14 mouse cellular contexts compared by ENCODE assay signal in genomic region chr11:96325747-96326212, GRCm38 (mm10). TPM values are rescaled to one million over a fixed set of nuclear protein-coding genes. Genes with fewer than 3 reads are reported as not detected.
DNase-seq lines count a peak whose midpoint lies in the region; ATAC-seq and TF ChIP-seq lines count a peak whose summit lies in the region.
"Had no signal": no experiment of that assay in that cellular context is flagged by ENCODE, and none has a peak within 500 bp of the region (broad histone marks: within the 10 kb centered on the region; RNA-seq: fewer than 3 reads in every experiment).

No protein-coding gene starts in this region.

- TF ChIP-seq EP300 in liver, postnatal 0 days (IDR thresholded peaks at IDR 0.05; ENCODE audit: low read depth) = no peak

- peak overlapping the region; percentile 22 for H3K4me3 ChIP-seq in liver, embryonic 11.5 days (ENCODE audit: low read depth, low read length)
- no peak overlapping the region for H3K4me3 ChIP-seq in liver, postnatal 0 days (ENCODE audit: low read depth, low read length)
- H3K4me3 ChIP-seq in hindbrain, embryonic 10.5 days = peak overlapping the region; percentile 42
- peak overlapping the region; percentile 29 for H3K4me3 ChIP-seq in intestine, embryonic 15.5 days (replicated peaks)
- H3K4me3 ChIP-seq in small intestine, adult 2 months (ENCODE audit: low read depth, low read length) = peak overlapping the region; percentile 14
- H3K4me3 ChIP-seq: forebrain, embryonic 12.5 days; layer of hippocampus, adult 2 months; liver, embryonic 15.5 days; myocyte had no signal

- no peak for TF ChIP-seq CTCF in liver, postnatal 0 days (IDR thresholded peaks at IDR 0.05; ENCODE audit: low read depth)
- no peak for TF ChIP-seq CTCF in small intestine, adult 2 months (IDR thresholded peaks at IDR 0.05; ENCODE audit: extremely low read depth, insufficient read length, insufficient replicate concordance, low read depth, low read length)

- H3K4me2 ChIP-seq in liver, embryonic 11.5 days = peak overlapping the region; percentile 52
- H3K4me2 ChIP-seq in liver, postnatal 0 days (ENCODE audit: low read depth, low read length) = no peak overlapping the region
- peak overlapping the region; percentile 81 for H3K4me2 ChIP-seq in intestine, embryonic 15.5 days (replicated peaks)
- H3K4me2 ChIP-seq: forebrain, embryonic 12.5 days; liver, embryonic 15.5 days had no signal

- H3K27ac ChIP-seq in liver, embryonic 11.5 days (ENCODE audit: low read depth, low read length) = peak overlapping the region; percentile 10
- no peak overlapping the region for H3K27ac ChIP-seq in liver, postnatal 0 days (ENCODE audit: low read depth)
- H3K27ac ChIP-seq in hindbrain, embryonic 10.5 days = peak overlapping the region; percentile 80
- H3K27ac ChIP-seq in intestine, embryonic 15.5 days = peak overlapping the region; percentile 89
- peak overlapping the region; percentile 2; the same call in 1 of the 2 replicates for H3K27ac ChIP-seq in small intestine, adult 2 months (ENCODE audit: insufficient read depth, low read depth, low read length)
- H3K27ac ChIP-seq: forebrain, embryonic 12.5 days; layer of hippocampus, adult 2 months; liver, embryonic 15.5 days had no signal

- TF ChIP-seq POLR2A in small intestine, adult 2 months (IDR thresholded peaks at IDR 0.05; ENCODE audit: low read depth, low read length) = no peak

- ATAC-seq in liver, embryonic 11.5 days (replicated peaks; ENCODE audit: low FRiP score) = no peak
- no peak for ATAC-seq in liver, postnatal 0 days
- no peak for ATAC-seq in intestine, embryonic 15.5 days

- H3K9me3 ChIP-seq in liver, embryonic 11.5 days (ENCODE audit: control insufficient read depth, low read length) = no peaks in the 10 kb centered on the region
- H3K9me3 ChIP-seq in liver, postnatal 0 days (ENCODE audit: low read length) = no peaks in the 10 kb centered on the region
- no peaks in the 10 kb centered on the region for H3K9me3 ChIP-seq in hindbrain, embryonic 10.5 days
- H3K9me3 ChIP-seq in intestine, embryonic 15.5 days = no peaks in the 10 kb centered on the region
- H3K9me3 ChIP-seq: forebrain, embryonic 12.5 days; liver, embryonic 15.5 days had no signal

- H3K4me1 ChIP-seq in liver, embryonic 11.5 days (replicated peaks; ENCODE audit: control insufficient read depth, insufficient read depth, low read length) = peaks cover 4% of the 10 kb centered on the region; the same call in 1 of the 2 replicates
- no peaks in the 10 kb centered on the region for H3K4me1 ChIP-seq in liver, postnatal 0 days (ENCODE audit: insufficient read depth)
- H3K4me1 ChIP-seq in hindbrain, embryonic 10.5 days (replicated peaks) = no peaks in the 10 kb centered on the region
- peaks cover 23% of the 10 kb centered on the region for H3K4me1 ChIP-seq in intestine, embryonic 15.5 days (replicated peaks)
- no peaks in the 10 kb centered on the region for H3K4me1 ChIP-seq in small intestine, adult 2 months (ENCODE audit: control insufficient read depth, insufficient read depth, insufficient read length, low read length)
- H3K4me1 ChIP-seq: forebrain, embryonic 12.5 days; liver, embryonic 15.5 days had no signal

- WGBS in liver, embryonic 11.5 days = 30% methylated on average over 22 of the region's 22 CpGs
- 50% methylated on average over 22 of the region's 22 CpGs for WGBS in liver, postnatal 0 days (ENCODE audit: insufficient replicate concordance)
- 2% methylated on average over 22 of the region's 22 CpGs for WGBS in hindbrain, embryonic 10.5 days
- WGBS in intestine, embryonic 15.5 days = 18% methylated on average over 22 of the region's 22 CpGs
- 40% methylated on average over 22 of the region's 22 CpGs for WGBS in small intestine, adult 2 months

- H3K27me3 ChIP-seq in liver, embryonic 11.5 days (replicated peaks; ENCODE audit: control insufficient read depth, insufficient read depth, low read length) = peaks cover 97% of the 10 kb centered on the region
- H3K27me3 ChIP-seq in liver, postnatal 0 days (ENCODE audit: insufficient read depth, low read length) = peaks cover 62% of the 10 kb centered on the region
- peaks cover 100% of the 10 kb centered on the region for H3K27me3 ChIP-seq in hindbrain, embryonic 10.5 days (ENCODE audit: insufficient read depth, poor library complexity, severe bottlenecking)
- 0 out of 2 replicates have a peak, but pooled peaks cover 2% of the 10 kb centered on the region for H3K27me3 ChIP-seq in intestine, embryonic 15.5 days (replicated peaks)
- H3K27me3 ChIP-seq in small intestine, adult 2 months (ENCODE audit: control insufficient read depth, insufficient read depth, low read length) = peaks cover 7% of the 10 kb centered on the region; the same call in 1 of the 2 replicates

- no peaks in the 10 kb centered on the region for H3K36me3 ChIP-seq in liver, embryonic 11.5 days (ENCODE audit: control insufficient read depth, insufficient read depth, low read length)
- no peaks in the 10 kb centered on the region for H3K36me3 ChIP-seq in liver, postnatal 0 days (replicated peaks; ENCODE audit: insufficient read depth, low read length)
- H3K36me3 ChIP-seq in hindbrain, embryonic 10.5 days = no peaks in the 10 kb centered on the region
- H3K36me3 ChIP-seq in intestine, embryonic 15.5 days = no peaks in the 10 kb centered on the region
- H3K36me3 ChIP-seq in small intestine, adult 2 months (ENCODE audit: control insufficient read depth, insufficient read depth, low read length) = no peaks in the 10 kb centered on the region; the same call in 1 of the 2 replicates
- H3K36me3 ChIP-seq: forebrain, embryonic 12.5 days; liver, embryonic 15.5 days had no signal

- H3K9ac ChIP-seq in liver, embryonic 11.5 days (ENCODE audit: low read depth, low read length) = peak overlapping the region; percentile 52
- no peak overlapping the region for H3K9ac ChIP-seq in liver, postnatal 0 days (replicated peaks)
- H3K9ac ChIP-seq in intestine, embryonic 15.5 days = peak overlapping the region; percentile 49
- H3K9ac ChIP-seq: forebrain, embryonic 12.5 days; liver, embryonic 15.5 days had no signal

- no peak for DNase-seq in liver, embryonic 11.5 days (ENCODE audit: low spot score)
- no peak for DNase-seq in liver, postnatal 0 days
- no peak for DNase-seq in hindbrain, embryonic 10.5 days (ENCODE audit: low spot score)
- DNase-seq in thymus, postnatal 0 days (ENCODE audit: low spot score) = no peak
- no peak for DNase-seq in urinary bladder, adult 2 months (ENCODE audit: low spot score)
- DNase-seq: cerebellum, postnatal 10 days; right cerebral cortex, postnatal 25 days; thymus, postnatal 36 days had no signal

RNA-seq across cellular contexts. Expression of gene Hoxb3, which starts 2.7 kb away (rescaled TPM):
- 0.97 and 1.3 TPM in 2 replicates for polyA plus RNA-seq in liver, embryonic 11.5 days (2014; fragmentation: Nextera tagmentation; extraction: Ambion mirVana)
- polyA plus RNA-seq in liver, postnatal 0 days (2015; fragmentation: Nextera tagmentation; extraction: Ambion mirVana) = 0.19 and 0.26 TPM in 2 replicates
- 5.3 and 9.6 TPM in 2 replicates for polyA plus RNA-seq in hindbrain, embryonic 10.5 days (2016; fragmentation: Nextera tagmentation; extraction: Ambion mirVana)
- polyA plus RNA-seq in intestine, embryonic 15.5 days (2015; fragmentation: Nextera tagmentation; extraction: Ambion mirVana) = 1.8 and 2.7 TPM in 2 replicates
- polyA plus RNA-seq in small intestine, adult 2 months (2012; rRNA removed) = 3.5 and 5.5 TPM in 2 replicates
- polyA plus RNA-seq in thymus, postnatal 0 days (2015; fragmentation: Nextera tagmentation; extraction: Ambion mirVana) = 0.18 and 0.30 TPM in 2 replicates
- 11.4 and 11.8 TPM in 2 replicates for polyA plus RNA-seq in urinary bladder, adult 2 months (2012; rRNA removed)
- polyA plus RNA-seq: forebrain, embryonic 12.5 days; myocyte had no signal

RNA-seq across cellular contexts. Expression of gene Hoxb4, which starts 7.7 kb away (rescaled TPM):
- polyA plus RNA-seq in liver, embryonic 11.5 days (2014; fragmentation: Nextera tagmentation; extraction: Ambion mirVana) = 0.71 and 1.1 TPM in 2 replicates
- polyA plus RNA-seq in liver, postnatal 0 days (2015; fragmentation: Nextera tagmentation; extraction: Ambion mirVana) = 0.22 and 0.27 TPM in 2 replicates
- 0.47 and 3.1 TPM in 2 replicates for polyA plus RNA-seq in hindbrain, embryonic 10.5 days (2016; fragmentation: Nextera tagmentation; extraction: Ambion mirVana)
- 2.8 and 3.2 TPM in 2 replicates for polyA plus RNA-seq in intestine, embryonic 15.5 days (2015; fragmentation: Nextera tagmentation; extraction: Ambion mirVana)
- 1.4 and 2.9 TPM in 2 replicates for polyA plus RNA-seq in small intestine, adult 2 months (2012; rRNA removed)
- polyA plus RNA-seq in thymus, postnatal 0 days (2015; fragmentation: Nextera tagmentation; extraction: Ambion mirVana) = 0.09 and 0.20 TPM in 2 replicates
- polyA plus RNA-seq in urinary bladder, adult 2 months (2012; rRNA removed) = 6.8 and 7.6 TPM in 2 replicates
- polyA plus RNA-seq: forebrain, embryonic 12.5 days; myocyte had no signal

RNA-seq across cellular contexts. Expression of gene Hoxb5, which starts 22.6 kb away (rescaled TPM):
- polyA plus RNA-seq in liver, embryonic 11.5 days (2014; fragmentation: Nextera tagmentation; extraction: Ambion mirVana) = 3.7 and 4.5 TPM in 2 replicates
- polyA plus RNA-seq in liver, postnatal 0 days (2015; fragmentation: Nextera tagmentation; extraction: Ambion mirVana) = 0.75 and 0.91 TPM in 2 replicates
- polyA plus RNA-seq in hindbrain, embryonic 10.5 days (2016; fragmentation: Nextera tagmentation; extraction: Ambion mirVana) = 0.14 and 6.3 TPM in 2 replicates
- 27.2 and 31.3 TPM in 2 replicates for polyA plus RNA-seq in intestine, embryonic 15.5 days (2015; fragmentation: Nextera tagmentation; extraction: Ambion mirVana)
- polyA plus RNA-seq in small intestine, adult 2 months (2012; rRNA removed) = 1.8 and 3.2 TPM in 2 replicates
- 0.15 and 0.16 TPM in 2 replicates for polyA plus RNA-seq in thymus, postnatal 0 days (2015; fragmentation: Nextera tagmentation; extraction: Ambion mirVana)
- polyA plus RNA-seq in urinary bladder, adult 2 months (2012; rRNA removed) = 5.8 and 7.4 TPM in 2 replicates
- polyA plus RNA-seq: forebrain, embryonic 12.5 days; myocyte had no signal

RNA-seq across cellular contexts. Expression of gene Hoxb2, which starts 24.5 kb away (rescaled TPM):
- 11.2 and 11.3 TPM in 2 replicates for polyA plus RNA-seq in liver, embryonic 11.5 days (2014; fragmentation: Nextera tagmentation; extraction: Ambion mirVana)
- 0.67 and 1.1 TPM in 2 replicates for polyA plus RNA-seq in liver, postnatal 0 days (2015; fragmentation: Nextera tagmentation; extraction: Ambion mirVana)
- polyA plus RNA-seq in hindbrain, embryonic 10.5 days (2016; fragmentation: Nextera tagmentation; extraction: Ambion mirVana) = 30.1 and 49.6 TPM in 2 replicates
- 17.7 and 19.8 TPM in 2 replicates for polyA plus RNA-seq in intestine, embryonic 15.5 days (2015; fragmentation: Nextera tagmentation; extraction: Ambion mirVana)
- polyA plus RNA-seq in small intestine, adult 2 months (2012; rRNA removed) = 9.9 TPM in 2 replicates
- 1.3 and 1.4 TPM in 2 replicates for polyA plus RNA-seq in thymus, postnatal 0 days (2015; fragmentation: Nextera tagmentation; extraction: Ambion mirVana)
- 14.3 and 18.1 TPM in 2 replicates for polyA plus RNA-seq in urinary bladder, adult 2 months (2012; rRNA removed)
- polyA plus RNA-seq: myocyte had no signal

RNA-seq across cellular contexts. Expression of gene Hoxb6, which starts 33.5 kb away (rescaled TPM):
- 1.9 and 2.4 TPM in 2 replicates for polyA plus RNA-seq in liver, embryonic 11.5 days (2014; fragmentation: Nextera tagmentation; extraction: Ambion mirVana)
- not detected in 2 replicates for polyA plus RNA-seq in liver, postnatal 0 days (2015; fragmentation: Nextera tagmentation; extraction: Ambion mirVana)
- 0.31 TPM in 1 of 2 replicates, not detected in the other for polyA plus RNA-seq in hindbrain, embryonic 10.5 days (2016; fragmentation: Nextera tagmentation; extraction: Ambion mirVana)
- 14.4 and 16.1 TPM in 2 replicates for polyA plus RNA-seq in intestine, embryonic 15.5 days (2015; fragmentation: Nextera tagmentation; extraction: Ambion mirVana)
- polyA plus RNA-seq in small intestine, adult 2 months (2012; rRNA removed) = 1.0 and 8.3 TPM in 2 replicates
- 0.10 TPM in 1 of 2 replicates, not detected in the other for polyA plus RNA-seq in thymus, postnatal 0 days (2015; fragmentation: Nextera tagmentation; extraction: Ambion mirVana)
- polyA plus RNA-seq in urinary bladder, adult 2 months (2012; rRNA removed) = 12.9 and 13.7 TPM in 2 replicates
- polyA plus RNA-seq: forebrain, embryonic 12.5 days; myocyte had no signal
